In the genomic region with DNA sequence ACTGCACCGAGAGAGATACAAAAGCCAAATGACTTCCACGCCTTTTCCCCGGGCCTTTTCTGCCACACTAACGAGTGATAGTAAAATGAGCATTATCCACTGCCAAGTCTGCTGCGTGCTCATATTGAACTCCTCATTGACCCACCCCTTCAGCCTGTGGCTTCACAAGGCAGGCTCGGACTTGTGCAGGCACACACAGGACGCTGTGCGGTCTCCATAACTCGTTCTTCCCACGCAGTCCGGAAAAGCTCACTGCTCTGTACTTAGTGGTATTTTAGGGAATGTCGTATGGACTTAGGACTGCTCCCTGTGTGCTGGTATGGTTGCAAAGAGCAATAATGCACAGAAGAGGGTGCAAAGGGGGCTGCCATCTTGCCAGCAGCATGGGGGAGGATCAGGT, we compare ENCODE assay signal across 14 mouse cellular contexts.
DNase-seq lines count a peak whose midpoint lies in the region; ATAC-seq and TF ChIP-seq lines count a peak whose summit lies in the region.
"Had no signal": no experiment of that assay in that cellular context is flagged by ENCODE, and none has a peak within 500 bp of the region (broad histone marks: within the 10 kb centered on the region; RNA-seq: fewer than 3 reads in every experiment).

No protein-coding gene starts in this region.

- no peak overlapping the region for H3K9ac ChIP-seq in hindbrain, embryonic 14.5 days
- no peak overlapping the region for H3K9ac ChIP-seq in hindbrain, embryonic 11.5 days (ENCODE audit: low read depth, low read length)
- H3K9ac ChIP-seq in neural tube, embryonic 13.5 days: no peak overlapping the region
- no peak overlapping the region for H3K9ac ChIP-seq in neural tube, embryonic 15.5 days (replicated peaks)
- H3K9ac ChIP-seq in hindbrain, postnatal 0 days (replicated peaks; ENCODE audit: low read length): no peak overlapping the region
- H3K9ac ChIP-seq: kidney, embryonic 15.5 days had no signal

- ATAC-seq in hindbrain, embryonic 14.5 days (ENCODE audit: low FRiP score): peak; percentile 31; the same call in 1 of the 2 replicates
- ATAC-seq in hindbrain, embryonic 11.5 days (ENCODE audit: low FRiP score): no peak
- no peak for ATAC-seq in neural tube, embryonic 13.5 days (ENCODE audit: low read depth)
- ATAC-seq in neural tube, embryonic 15.5 days (ENCODE audit: low FRiP score): no peak
- ATAC-seq in hindbrain, postnatal 0 days: peak; percentile 27; the same call in 1 of the 2 replicates
- ATAC-seq: inflammation-experienced regulatory T-cells, adult 6 months had no signal

- TF ChIP-seq CTCF in hindbrain, postnatal 0 days (IDR thresholded peaks at IDR 0.05; ENCODE audit: low read depth): no peak

- 74% methylated on average over 12 of the region's 12 CpGs for WGBS in hindbrain, embryonic 14.5 days
- 88% methylated on average over 12 of the region's 12 CpGs for WGBS in hindbrain, embryonic 11.5 days
- WGBS in neural tube, embryonic 13.5 days: 76% methylated on average over 12 of the region's 12 CpGs
- WGBS in neural tube, embryonic 15.5 days: 67% methylated on average over 12 of the region's 12 CpGs
- WGBS in hindbrain, postnatal 0 days: 63% methylated on average over 12 of the region's 12 CpGs

- peak overlapping the region; percentile 45; the same call in 1 of the 2 replicates for H3K27ac ChIP-seq in hindbrain, embryonic 14.5 days
- no peak overlapping the region for H3K27ac ChIP-seq in hindbrain, embryonic 11.5 days (ENCODE audit: low read depth, low read length)
- H3K27ac ChIP-seq in neural tube, embryonic 13.5 days (replicated peaks): peak overlapping the region; percentile 43; the same call in 1 of the 2 replicates
- H3K27ac ChIP-seq in neural tube, embryonic 15.5 days (replicated peaks): no peak overlapping the region
- H3K27ac ChIP-seq in hindbrain, postnatal 0 days: no peak overlapping the region; the same call in 1 of the 2 replicates
- H3K27ac ChIP-seq: kidney, embryonic 15.5 days had no signal

- H3K4me2 ChIP-seq in hindbrain, embryonic 14.5 days (replicated peaks): no peak overlapping the region
- H3K4me2 ChIP-seq in hindbrain, embryonic 11.5 days (replicated peaks; ENCODE audit: low read depth, low read length): no peak overlapping the region
- no peak overlapping the region for H3K4me2 ChIP-seq in neural tube, embryonic 13.5 days
- no peak overlapping the region for H3K4me2 ChIP-seq in neural tube, embryonic 15.5 days
- no peak overlapping the region for H3K4me2 ChIP-seq in hindbrain, postnatal 0 days (ENCODE audit: low read depth, low read length)
- H3K4me2 ChIP-seq: kidney, embryonic 15.5 days had no signal

- no peaks in the 10 kb centered on the region for H3K36me3 ChIP-seq in hindbrain, embryonic 14.5 days (replicated peaks; ENCODE audit: control insufficient read depth, insufficient read depth)
- no peaks in the 10 kb centered on the region for H3K36me3 ChIP-seq in hindbrain, embryonic 11.5 days (ENCODE audit: control insufficient read depth, insufficient read depth, low read length)
- no peaks in the 10 kb centered on the region for H3K36me3 ChIP-seq in neural tube, embryonic 13.5 days
- no peaks in the 10 kb centered on the region for H3K36me3 ChIP-seq in neural tube, embryonic 15.5 days
- H3K36me3 ChIP-seq in hindbrain, postnatal 0 days (ENCODE audit: insufficient read depth, low read length): no peaks in the 10 kb centered on the region
- H3K36me3 ChIP-seq: G1E; kidney, embryonic 15.5 days had no signal

- H3K4me1 ChIP-seq in hindbrain, embryonic 14.5 days (replicated peaks; ENCODE audit: control insufficient read depth, insufficient read depth, low read length): peaks cover 16% of the 10 kb centered on the region; the same call in 1 of the 2 replicates
- H3K4me1 ChIP-seq in hindbrain, embryonic 11.5 days (replicated peaks; ENCODE audit: control insufficient read depth, insufficient read depth, low read length): no peaks in the 10 kb centered on the region
- H3K4me1 ChIP-seq in neural tube, embryonic 13.5 days (replicated peaks): peaks cover 29% of the 10 kb centered on the region
- peaks cover 12% of the 10 kb centered on the region for H3K4me1 ChIP-seq in neural tube, embryonic 15.5 days
- peaks cover 8% of the 10 kb centered on the region; the same call in 1 of the 2 replicates for H3K4me1 ChIP-seq in hindbrain, postnatal 0 days (ENCODE audit: insufficient read depth, low read length)

- DNase-seq in hindbrain, embryonic 14.5 days (ENCODE audit: low spot score): no peak
- no peak for DNase-seq in hindbrain, embryonic 11.5 days (ENCODE audit: low spot score)
- DNase-seq in hindbrain, postnatal 0 days (ENCODE audit: low spot score): no peak
- peak; percentile 33 for DNase-seq in urinary bladder, postnatal 25 days (ENCODE audit: low spot score)
- DNase-seq in heart, adult 18-20 months: no peak
- DNase-seq: cerebellum, adult 18-20 months; liver; lung, adult 18-20 months; thymus, postnatal 4 days had no signal

- H3K9me3 ChIP-seq in hindbrain, embryonic 14.5 days (ENCODE audit: control insufficient read depth, low read length): no peaks in the 10 kb centered on the region
- no peaks in the 10 kb centered on the region for H3K9me3 ChIP-seq in hindbrain, embryonic 11.5 days (ENCODE audit: control insufficient read depth, low read length)
- H3K9me3 ChIP-seq in neural tube, embryonic 13.5 days: no peaks in the 10 kb centered on the region
- no peaks in the 10 kb centered on the region for H3K9me3 ChIP-seq in neural tube, embryonic 15.5 days (replicated peaks)
- no peaks in the 10 kb centered on the region for H3K9me3 ChIP-seq in hindbrain, postnatal 0 days (ENCODE audit: low read length)
- H3K9me3 ChIP-seq: G1E; kidney, embryonic 15.5 days had no signal

- H3K27me3 ChIP-seq in hindbrain, embryonic 14.5 days (ENCODE audit: control insufficient read depth, insufficient read depth, low read length): no peaks in the 10 kb centered on the region
- H3K27me3 ChIP-seq in hindbrain, embryonic 11.5 days (ENCODE audit: control insufficient read depth, insufficient read depth, low read length): no peaks in the 10 kb centered on the region
- H3K27me3 ChIP-seq in neural tube, embryonic 13.5 days: no peaks in the 10 kb centered on the region
- H3K27me3 ChIP-seq in neural tube, embryonic 15.5 days (replicated peaks): no peaks in the 10 kb centered on the region
- H3K27me3 ChIP-seq in hindbrain, postnatal 0 days (ENCODE audit: insufficient read depth, low read length): no peaks in the 10 kb centered on the region
- H3K27me3 ChIP-seq: kidney, embryonic 15.5 days had no signal

- H3K4me3 ChIP-seq in hindbrain, embryonic 14.5 days (replicated peaks; ENCODE audit: low read length): no peak overlapping the region
- H3K4me3 ChIP-seq in hindbrain, embryonic 11.5 days (ENCODE audit: low read depth, low read length): no peak overlapping the region
- no peak overlapping the region for H3K4me3 ChIP-seq in neural tube, embryonic 13.5 days
- H3K4me3 ChIP-seq in neural tube, embryonic 15.5 days (replicated peaks): no peak overlapping the region
- no peak overlapping the region for H3K4me3 ChIP-seq in hindbrain, postnatal 0 days (ENCODE audit: low read length)
- H3K4me3 ChIP-seq: kidney, embryonic 15.5 days had no signal

Comparison
In these comparisons a context has a peak if more than half of its experiments do, and no peak if none do; other contexts are left out.
1. ATAC-seq: peak in hindbrain, embryonic 14.5 days (single experiment) and hindbrain, postnatal 0 days (single experiment); none in hindbrain, embryonic 11.5 days (single experiment), neural tube, embryonic 13.5 days (single experiment) and neural tube, embryonic 15.5 days (single experiment).
2. H3K27ac ChIP-seq: peak in hindbrain, embryonic 14.5 days (single experiment) and neural tube, embryonic 13.5 days (single experiment); none in hindbrain, embryonic 11.5 days (single experiment), neural tube, embryonic 15.5 days (single experiment) and hindbrain, postnatal 0 days (single experiment).